Mouse (Mus musculus) hindbrain, postnatal 0 days (tissue): ENCODE measurements around the gene Bend5. TPM values are rescaled to one million over a fixed set of nuclear protein-coding genes. Genes with fewer than 3 reads are reported as not detected.

ENCODE experiments used
- ATAC-seq: fragments of 200-750 bp; cut with Nextera tagmentation; 2 replicates; pipeline ENCODE4 v1.8.0; 2017; ENCODE audit warnings: mild to moderate bottlenecking, moderate TSS enrichment, moderate library complexity
- DNase-seq: peaks from one replicate; pipeline ENCODE4 v3.0.0-alpha.2; 2015; ENCODE audit warnings: low spot score
- H3K27ac ChIP-seq: fragments of 300-500 bp; sonication (generic); 2 replicates; pipeline ENCODE4 v1.5.1; 2014; ENCODE audit warnings: mild to moderate bottlenecking
- H3K27me3 ChIP-seq: fragments of 300-500 bp; sonication (generic); 2 replicates; pipeline ENCODE4 v1.6.1; 2014; ENCODE audit warnings: low read length, mixed read lengths; ENCODE audit not compliant: insufficient read depth
- H3K36me3 ChIP-seq: fragments of 300-500 bp; sonication (generic); 2 replicates; pipeline ENCODE4 v1.6.1; 2014; ENCODE audit warnings: low read length, mixed read lengths; ENCODE audit not compliant: insufficient read depth
- H3K4me1 ChIP-seq: fragments of 300-500 bp; sonication (generic); 2 replicates; pipeline ENCODE4 v1.6.1; 2014; ENCODE audit warnings: antibody characterized with exemption, low read length, mixed read lengths; ENCODE audit not compliant: insufficient read depth
- H3K4me2 ChIP-seq: fragments of 300-500 bp; sonication (generic); 2 replicates; pipeline ENCODE4 v1.6.1; 2014; ENCODE audit warnings: low read depth, mild to moderate bottlenecking, low read length, moderate library complexity, mixed read lengths
- H3K4me3 ChIP-seq: fragments of 300-500 bp; sonication (generic); 2 replicates; pipeline ENCODE4 v1.5.1; 2014; ENCODE audit warnings: low read length
- H3K9ac ChIP-seq: fragments of 300-500 bp; sonication (generic); replicated peaks from 2 replicates; pipeline ENCODE4 v1.6.1; 2014; ENCODE audit warnings: mild to moderate bottlenecking, low read length, moderate library complexity, mixed read lengths
- H3K9me3 ChIP-seq: fragments of 300-500 bp; sonication (generic); 2 replicates; pipeline ENCODE4 v1.6.1; 2016; ENCODE audit warnings: low read length, mixed read lengths
- CTCF ChIP-seq: IDR thresholded peaks from 2 replicates; pipeline ENCODE4 v1.5.1; 2016; ENCODE audit warnings: antibody characterized with exemption, control low read depth, low read depth
- WGBS: fragments of 180-500 bp; shearing (Covaris S2); extraction: QIAGEN DNeasy Blood & Tissue Kit; methylation state at CpG from one replicate; pipeline ENCODE4 v1.1.7; 2014; 5-methylcytosine and 5-hydroxymethylcytosine counted together
- polyA plus RNA-seq: library from polyadenylated mRNA; unstranded; fragments of >200 nt; fragmentation: Nextera tagmentation; extraction: Ambion mirVana; gene quantifications from 2 replicates; pipeline ENCODE4 v1.2.1, GENCODE M21; 2015
- total RNA-seq: library from RNA; depleted of rRNA; stranded (reverse); fragments of >200 nt; gene quantifications from 2 replicates; pipeline ENCODE4 v1.2.3, GENCODE M21; 2014; rRNA removed

Bend5 gene
- total RNA-seq (30.6 and 32.1 TPM in 2 replicates), polyA plus RNA-seq (48.9 and 50.0 TPM in 2 replicates)

DNA sequence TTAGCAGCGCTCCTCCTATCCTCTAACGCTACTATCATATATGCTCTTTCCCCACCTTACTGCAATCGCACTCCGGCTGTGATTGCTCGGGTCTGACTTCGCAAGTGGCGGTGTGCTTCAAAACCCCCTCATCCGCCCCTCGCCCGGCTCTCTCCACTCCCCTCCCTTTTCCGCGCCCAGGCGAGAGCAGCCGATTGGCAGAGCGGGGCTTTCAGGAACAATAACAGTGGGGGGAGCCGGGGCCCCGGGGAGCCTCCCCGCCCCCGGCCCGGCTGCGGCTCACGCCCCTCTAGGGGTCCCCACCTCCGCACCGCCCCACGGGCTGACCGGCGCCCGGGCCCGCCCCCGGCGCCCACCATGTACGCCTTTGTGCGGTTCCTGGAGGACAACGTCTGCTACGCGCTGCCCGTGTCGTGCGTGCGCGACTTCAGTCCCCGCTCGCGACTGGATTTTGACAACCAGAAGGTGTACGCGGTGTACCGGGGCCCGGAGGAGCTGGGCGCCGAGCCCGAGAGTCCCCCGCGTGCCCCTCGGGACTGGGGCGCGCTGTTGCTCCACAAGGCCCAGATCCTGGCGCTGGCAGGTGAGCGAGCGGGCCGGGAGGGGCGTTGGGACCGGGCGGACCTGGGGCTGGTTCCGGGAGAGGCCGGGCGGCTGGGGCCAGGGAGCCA is at the start of gene Bend5:
Bend5 (plus strand) TSS at position 189 of the 671 bp plus-strand sequence.
- peak within 1 kb of the TSS; percentile 91 for H3K9ac ChIP-seq
- no peaks in the 10 kb centered on the region for H3K9me3 ChIP-seq
- WGBS: 2% methylated on average over 61 of the region's 66 CpGs
- H3K27me3 ChIP-seq: no peaks in the 10 kb centered on the region; the same call in 1 of the 2 replicates
- H3K4me2 ChIP-seq: peak within 1 kb of the TSS; percentile 75
- H3K27ac ChIP-seq: peak within 1 kb of the TSS; percentile 86
- DNase-seq (peak; percentile 90), ATAC-seq (peak; percentile 97)
- H3K4me3 ChIP-seq: peak within 1 kb of the TSS; percentile 83
- H3K4me1 ChIP-seq: peaks cover 16% of the 10 kb centered on the region
- no peak for TF ChIP-seq CTCF
- no peaks in the 10 kb centered on the region for H3K36me3 ChIP-seq

GRCm38 (mm10) chr4:111367771-111368170 is 47.0 kb upstream of the Bend5 start:
- Histone ChIP-seq H3K4me3 (no peak overlapping the region), H3K9me3 (no peaks in the 10 kb centered on the region), H3K4me1 (no peaks in the 10 kb centered on the region), H3K36me3 (no peaks in the 10 kb centered on the region), H3K27ac (no peak overlapping the region), H3K27me3 (no peaks in the 10 kb centered on the region), H3K4me2 (no peak overlapping the region), H3K9ac (no peak overlapping the region)
- no peak for TF ChIP-seq CTCF
- WGBS: 59% methylated on average over 2 of the region's 2 CpGs
- no peak for ATAC-seq
- DNase-seq: no peak

- Histone ChIP-seq H3K27ac (no peak overlapping the region), H3K27me3 (no peaks in the 10 kb centered on the region), H3K4me3 (no peak overlapping the region), H3K9me3 (no peaks in the 10 kb centered on the region), H3K36me3 (no peaks in the 10 kb centered on the region), H3K4me1 (no peaks in the 10 kb centered on the region), H3K9ac (no peak overlapping the region), H3K4me2 (no peak overlapping the region)
- DNase-seq (no peak), ATAC-seq (no peak)
- TF ChIP-seq CTCF: no peak
These were observed 37.6 kb upstream of the Bend5 start for GRCm38 (mm10) chr4:111377159-111377558.

DNA sequence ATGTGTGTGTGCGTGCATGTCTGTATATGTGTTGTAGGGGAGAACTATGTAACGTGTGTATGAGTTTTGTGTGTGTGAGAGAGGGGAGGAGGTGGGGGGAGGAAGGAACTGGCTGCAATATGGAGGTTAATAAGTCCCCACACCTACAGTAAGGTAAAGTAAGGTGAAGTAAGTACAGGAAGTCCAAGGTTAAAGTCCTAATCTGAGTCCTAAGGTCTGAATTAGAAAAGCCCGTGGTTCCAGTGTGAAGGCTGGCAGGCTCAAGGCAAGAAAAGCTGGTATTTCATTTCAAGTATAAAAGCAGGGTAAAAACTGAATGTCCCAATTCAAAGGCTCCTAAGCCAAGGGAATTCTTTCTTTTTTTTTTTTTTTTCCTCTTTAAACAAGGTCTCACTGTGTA is 36.7 kb upstream of the Bend5 start:
- DNase-seq: no peak
- WGBS: 93% methylated on average over 3 of the region's 3 CpGs
- Histone ChIP-seq H3K9me3 (no peaks in the 10 kb centered on the region), H3K4me2 (no peak overlapping the region), H3K4me1 (no peaks in the 10 kb centered on the region), H3K27me3 (no peaks in the 10 kb centered on the region), H3K9ac (no peak overlapping the region), H3K27ac (no peak overlapping the region), H3K4me3 (no peak overlapping the region), H3K36me3 (no peaks in the 10 kb centered on the region)
- no peak for TF ChIP-seq CTCF
- no peak for ATAC-seq

DNA sequence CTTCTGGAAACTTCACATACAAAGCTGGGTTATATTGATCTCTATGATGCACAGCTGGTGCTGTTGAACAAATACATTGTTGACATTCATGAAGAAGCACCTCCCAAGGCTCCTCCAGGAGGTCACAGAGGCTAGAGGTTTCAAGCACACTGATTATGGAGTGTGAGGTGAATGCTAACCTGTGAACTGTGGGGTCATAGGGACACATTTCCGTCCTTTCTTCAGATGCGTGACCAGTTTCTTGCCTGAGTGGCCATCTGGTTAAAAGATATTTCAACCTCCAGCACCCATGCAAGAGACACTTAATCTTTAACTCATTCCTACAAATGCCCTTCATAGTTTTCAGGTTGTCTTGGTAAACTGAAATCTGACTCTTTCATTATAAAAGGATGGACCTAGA is 31.7 kb upstream of the Bend5 start:
- no peak for TF ChIP-seq CTCF
- no peak for DNase-seq
- Histone ChIP-seq H3K4me2 (no peak overlapping the region), H3K27me3 (no peaks in the 10 kb centered on the region), H3K36me3 (no peaks in the 10 kb centered on the region), H3K9me3 (no peaks in the 10 kb centered on the region), H3K4me3 (no peak overlapping the region), H3K27ac (no peak overlapping the region), H3K9ac (no peak overlapping the region), H3K4me1 (no peaks in the 10 kb centered on the region)
- WGBS: 87% methylated on average over 2 of the region's 2 CpGs
- ATAC-seq: no peak

GRCm38 (mm10) chr4:111390736-111391135 is 24.1 kb upstream of the Bend5 start:
- Histone ChIP-seq H3K27ac (no peak overlapping the region), H3K36me3 (no peaks in the 10 kb centered on the region), H3K4me3 (no peak overlapping the region), H3K4me1 (no peaks in the 10 kb centered on the region), H3K27me3 (no peaks in the 10 kb centered on the region), H3K4me2 (no peak overlapping the region), H3K9ac (no peak overlapping the region), H3K9me3 (no peaks in the 10 kb centered on the region)
- ATAC-seq (no peak), DNase-seq (no peak)
- TF ChIP-seq CTCF: no peak

GRCm38 (mm10) chr4:111399784-111400183 is 15.0 kb upstream of the Bend5 start:
- DNase-seq (no peak), ATAC-seq (no peak)
- no peaks in the 10 kb centered on the region for H3K27me3 ChIP-seq
- no peak overlapping the region for H3K27ac ChIP-seq
- no peak overlapping the region for H3K9ac ChIP-seq
- H3K4me2 ChIP-seq: no peak overlapping the region
- H3K4me3 ChIP-seq: no peak overlapping the region
- no peaks in the 10 kb centered on the region for H3K36me3 ChIP-seq
- no peaks in the 10 kb centered on the region for H3K9me3 ChIP-seq
- no peaks in the 10 kb centered on the region for H3K4me1 ChIP-seq
- no peak for TF ChIP-seq CTCF
